Mouse (Mus musculus) retina, embryonic 14.5 days (tissue): Measurements from ENCODE around the gene Bmp7.

Source experiments
- DNase-seq: peaks from one replicate; pipeline ENCODE4 v3.0.0-alpha.2; 2015; ENCODE audit warnings: low spot score

Bmp7 gene

GRCm38 (mm10) chr2:172851773-172852172 is 88.3 kb downstream of the Bmp7 start:
- no peak for DNase-seq

DNA sequence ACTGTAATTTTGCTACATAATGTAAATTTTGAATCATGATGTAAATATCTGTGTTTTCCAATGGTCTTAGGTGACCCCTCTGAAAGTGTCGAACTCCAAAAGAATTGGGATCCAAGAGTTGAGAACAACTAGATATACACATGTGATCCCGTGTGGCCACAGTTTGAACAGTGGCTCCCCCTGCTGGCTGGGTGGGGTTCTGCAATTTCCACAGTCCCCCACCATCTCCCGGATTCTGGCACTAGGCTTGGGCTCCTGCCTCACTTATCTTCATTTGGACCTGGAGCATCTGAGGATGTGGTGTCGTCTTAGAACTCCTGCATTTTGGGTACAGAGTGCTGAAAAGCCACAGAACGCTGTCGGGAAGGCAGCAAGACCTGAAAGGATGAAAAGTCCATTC is 91.9 kb downstream of the Bmp7 start:
- DNase-seq, result no peak

GRCm38 (mm10) chr2:172846311-172846575 is 93.9 kb downstream of the Bmp7 start:
- DNase-seq, result no peak

DNA sequence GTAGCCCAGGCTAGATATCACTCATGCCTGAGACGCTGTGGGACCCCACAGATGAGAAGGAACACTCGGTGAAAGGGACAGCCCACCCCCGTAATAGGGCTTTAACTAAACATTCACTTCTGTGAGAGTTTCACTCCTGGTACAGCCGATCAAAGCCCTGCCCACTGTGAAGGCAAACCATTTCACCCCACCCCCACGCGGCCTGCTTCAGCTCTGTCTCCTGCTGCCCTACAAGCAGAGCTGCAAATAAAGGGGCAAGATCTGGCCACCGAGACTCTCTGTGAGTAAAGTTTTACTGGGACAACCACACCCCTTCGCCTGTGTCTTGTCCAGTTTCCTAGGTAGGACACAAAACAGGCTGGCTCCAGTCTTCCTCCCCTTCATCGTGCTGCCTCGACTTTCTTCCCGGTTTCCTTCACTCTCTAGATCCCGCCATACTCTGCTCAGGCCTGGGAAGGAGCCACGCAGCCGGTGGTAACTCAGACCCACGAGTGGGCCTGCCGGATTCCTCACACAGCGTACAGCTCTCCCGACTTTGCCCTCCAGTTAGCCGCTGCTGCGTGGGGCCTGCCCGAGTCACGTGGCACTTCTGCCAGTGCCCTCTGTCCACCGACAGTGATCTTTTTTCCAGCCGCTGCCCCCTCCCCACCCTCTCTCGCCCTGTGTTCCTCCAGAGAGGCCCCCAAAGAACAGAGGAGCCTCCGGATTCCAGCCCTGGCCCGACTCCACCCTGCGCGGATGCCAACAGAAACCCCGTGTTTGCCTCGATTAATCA is 94.4 kb downstream of the Bmp7 start:
- DNase-seq, result no peak

- no peak for DNase-seq
Measured at GRCm38 (mm10) chr2:172843903-172844302, 96.2 kb downstream of the Bmp7 start.

- no peak for DNase-seq
Measured at GRCm38 (mm10) chr2:172842306-172842705, 97.8 kb downstream of the Bmp7 start.

GRCm38 (mm10) chr2:172840905-172841750 is 99.0 kb downstream of the Bmp7 start:
- DNase-seq, result no peak

DNA sequence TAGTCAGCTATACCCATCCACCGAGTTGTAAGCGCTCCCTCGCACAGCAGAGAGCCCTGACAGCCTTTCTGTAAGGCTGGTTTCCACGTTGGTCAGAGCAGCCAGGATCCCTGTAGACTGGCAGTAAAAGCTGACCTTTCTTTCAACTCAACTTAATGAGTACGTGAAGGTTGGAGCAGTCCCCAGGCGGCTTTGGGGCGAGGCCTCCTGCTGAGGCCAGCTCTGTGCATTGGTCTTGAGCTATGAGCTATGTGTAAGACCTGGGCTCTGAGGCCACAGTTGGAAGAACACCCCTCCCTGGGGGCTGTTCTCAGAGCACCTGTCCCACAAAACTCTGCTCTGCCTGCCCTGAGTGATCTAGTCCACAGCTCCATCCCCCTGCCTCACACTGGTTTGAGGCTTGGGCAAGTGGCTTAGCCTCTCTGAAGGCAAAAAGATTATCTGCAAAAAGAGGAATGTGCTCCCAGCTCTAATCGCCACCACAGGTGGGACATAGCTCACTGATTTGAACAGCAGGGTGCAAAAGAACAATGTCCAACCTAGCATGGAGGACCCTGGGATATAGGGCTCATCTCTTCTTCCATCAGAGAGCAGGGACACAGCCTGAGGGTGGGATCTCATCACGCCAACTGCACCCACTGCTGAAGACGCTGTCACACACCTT is 100.7 kb downstream of the Bmp7 start:
- no peak for DNase-seq

DNA sequence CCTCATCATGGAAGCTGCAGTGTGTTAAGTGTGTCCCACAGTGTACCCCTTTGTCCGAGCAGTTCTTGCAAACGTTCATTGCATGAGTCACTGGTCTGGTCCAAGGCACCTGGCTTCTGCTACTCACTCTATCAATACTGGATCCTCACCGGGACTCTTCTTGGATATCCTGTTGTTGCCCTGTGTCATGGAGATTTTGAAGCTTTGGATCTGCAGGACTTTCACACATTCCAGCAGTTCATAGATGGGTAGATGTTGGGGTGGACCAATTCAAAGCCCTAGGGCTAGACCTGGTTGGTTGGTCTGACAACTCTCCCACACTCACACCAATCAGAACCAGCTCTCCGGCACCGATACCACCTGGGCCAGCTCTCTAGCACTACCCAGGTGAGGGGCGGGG is 103.6 kb downstream of the Bmp7 start:
- DNase-seq, result no peak

GRCm38 (mm10) chr2:172833196-172833595 is 106.9 kb downstream of the Bmp7 start:
- DNase-seq, result no peak

DNA sequence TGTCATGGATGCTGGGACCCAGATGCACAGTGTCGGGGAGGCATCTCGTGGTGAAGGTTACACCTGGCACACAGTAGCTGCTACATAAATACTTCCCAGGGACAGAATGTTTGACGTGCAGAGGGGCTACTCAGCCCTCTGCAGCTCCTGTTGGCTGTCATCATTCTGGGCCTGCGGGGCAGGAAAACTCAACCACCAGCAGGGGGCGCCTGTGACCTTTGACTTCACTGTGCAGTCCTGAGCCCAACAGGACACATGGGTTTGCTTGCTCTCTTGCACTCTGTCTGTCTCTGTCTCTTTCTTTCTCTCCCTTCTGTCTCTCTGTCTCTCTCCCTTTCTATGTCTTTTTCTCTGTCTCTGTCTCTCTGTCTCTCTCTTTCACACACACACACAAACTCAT is 108.4 kb downstream of the Bmp7 start:
- peak; percentile 87 for DNase-seq

- DNase-seq, result peak; percentile 92
Measured at GRCm38 (mm10) chr2:172831133-172831532, 109.0 kb downstream of the Bmp7 start.

DNA sequence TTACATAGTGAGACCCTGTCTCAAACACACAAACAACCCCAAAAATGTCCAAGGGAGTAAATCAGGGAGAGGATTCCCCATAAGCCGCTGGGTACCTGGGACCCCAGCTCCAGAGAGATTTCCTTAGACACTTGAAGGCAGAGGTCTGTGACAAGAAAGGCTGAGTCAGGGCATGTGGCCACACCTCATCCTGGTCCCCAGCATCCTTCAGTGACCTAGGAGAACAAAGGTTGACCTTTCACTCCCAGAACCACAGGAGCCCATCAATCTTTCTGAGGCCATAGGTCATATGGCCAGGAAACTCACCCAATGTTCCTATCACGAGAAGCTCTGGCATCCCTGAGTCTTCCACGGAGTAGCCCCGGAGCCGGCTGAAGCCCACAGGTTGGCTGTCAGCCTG is 111.9 kb downstream of the Bmp7 start:
- DNase-seq, result no peak

- peak; percentile 76 for DNase-seq
Measured at GRCm38 (mm10) chr2:172827564-172827963, 112.6 kb downstream of the Bmp7 start.

GRCm38 (mm10) chr2:172825785-172826145 is 114.4 kb downstream of the Bmp7 start:
- DNase-seq, result no peak

DNA sequence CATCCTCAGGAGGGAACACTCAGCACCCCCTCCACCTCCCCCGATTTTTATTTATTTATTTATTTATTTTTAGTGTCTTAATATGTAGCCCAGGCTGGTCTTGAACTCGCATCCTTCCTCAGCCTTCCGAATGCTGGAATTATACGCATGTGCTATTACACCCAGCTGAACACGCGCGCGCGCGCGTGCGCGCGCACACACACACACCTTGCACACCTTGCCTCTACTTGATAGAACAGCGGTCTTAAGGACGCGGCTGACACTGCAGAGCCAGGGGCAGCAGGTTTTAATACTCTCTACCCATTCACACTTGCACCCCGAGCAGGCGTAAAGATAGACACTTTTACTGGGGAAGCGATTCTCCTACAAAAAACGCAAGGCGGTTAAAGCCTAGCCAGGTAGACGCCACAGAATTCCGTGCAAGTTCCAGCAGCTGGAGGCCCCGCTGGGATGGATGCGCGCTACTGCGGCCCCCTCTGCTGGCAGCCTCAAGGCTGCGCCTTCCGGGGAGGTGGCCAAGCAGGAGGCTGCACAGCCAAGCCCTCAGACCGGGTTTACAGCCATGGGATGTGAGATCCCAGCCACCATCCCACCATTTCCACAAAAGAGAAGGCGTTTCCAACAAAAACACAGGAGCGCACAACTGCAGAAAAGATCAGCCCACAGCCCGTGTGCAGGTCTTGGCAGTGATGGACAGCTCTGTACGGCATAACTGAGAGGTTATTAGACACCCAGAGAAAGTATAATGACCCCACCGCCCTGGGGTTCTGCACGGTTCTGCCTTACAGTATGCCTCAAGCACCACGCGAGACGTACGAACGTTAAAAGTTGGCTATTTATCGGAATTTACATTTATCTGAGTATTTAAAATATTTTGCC is 115.0 kb downstream of the Bmp7 start:
- DNase-seq, result peak; percentile 76

- DNase-seq, result no peak
Measured at GRCm38 (mm10) chr2:172818631-172819230, 121.4 kb downstream of the Bmp7 start.
